Mouse (Mus musculus): ENCODE data around the gene Agtpbp1.

DNA sequence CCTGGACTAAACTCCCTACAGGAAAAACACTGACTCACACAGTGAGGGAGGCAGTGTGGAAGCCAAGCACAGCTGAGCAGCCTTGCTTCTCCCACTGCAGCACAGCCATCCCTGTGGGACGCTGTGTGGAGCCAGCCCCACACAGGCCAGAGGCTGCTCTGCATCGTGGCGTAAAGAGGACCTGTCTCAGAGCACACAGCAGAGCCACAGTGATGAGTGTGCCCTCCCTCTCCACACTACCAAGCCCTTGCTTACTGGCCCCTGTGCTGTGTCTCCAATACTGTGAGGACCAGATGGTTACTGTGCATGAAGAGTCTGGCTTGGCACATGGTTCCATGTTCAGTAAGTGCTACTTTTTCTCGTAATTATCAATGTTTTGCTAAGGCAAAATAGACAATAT is 79.2 kb downstream of the Agtpbp1 start:
- TF ChIP-seq CTCF (IDR thresholded peaks at IDR 0.05; ENCODE audit: borderline replicate concordance, extremely low read depth, insufficient read depth, insufficient read length) (no peak), POLR2A (IDR thresholded peaks at IDR 0.05; ENCODE audit: borderline replicate concordance, extremely low read depth, insufficient read depth, insufficient read length, poor library complexity, severe bottlenecking) (no peak)

Measured in brain, embryonic 14.5 days (tissue).